Mouse (Mus musculus) liver, postnatal 0 days (tissue): Measurements from ENCODE around the gene Tmcc3. TPM values are rescaled to one million over a fixed set of nuclear protein-coding genes. Genes with fewer than 3 reads are reported as not detected.

Source experiments
- ATAC-seq: fragments of 200-750 bp; cut with Nextera tagmentation; 2 replicates; pipeline ENCODE4 v1.8.0; 2017; ENCODE audit warnings: mild to moderate bottlenecking, moderate library complexity
- DNase-seq: peaks from one replicate; pipeline ENCODE4 v3.0.0-alpha.2; 2016
- H3K27ac ChIP-seq: fragments of 300-500 bp; sonication (generic); 2 replicates; pipeline ENCODE4 v1.5.1; 2014; ENCODE audit warnings: antibody characterized with exemption, moderate library complexity, mild to moderate bottlenecking, low read depth
- H3K27me3 ChIP-seq: fragments of 300-500 bp; sonication (generic); 2 replicates; pipeline ENCODE4 v1.6.1; 2014; ENCODE audit warnings: low read length, control low read depth, mixed read lengths; ENCODE audit not compliant: insufficient read depth
- H3K36me3 ChIP-seq: fragments of 300-500 bp; sonication (generic); replicated peaks from 2 replicates; pipeline ENCODE4 v1.6.1; 2014; ENCODE audit warnings: mild to moderate bottlenecking, control low read depth, low read length, moderate library complexity, mixed read lengths; ENCODE audit not compliant: insufficient read depth
- H3K4me1 ChIP-seq: fragments of 300-500 bp; sonication (generic); 2 replicates; pipeline ENCODE4 v1.6.1; 2014; ENCODE audit warnings: antibody characterized with exemption, mild to moderate bottlenecking, control low read depth; ENCODE audit not compliant: insufficient read depth
- H3K4me2 ChIP-seq: fragments of 300-500 bp; sonication (generic); 2 replicates; pipeline ENCODE4 v1.6.1; 2014; ENCODE audit warnings: low read depth, mild to moderate bottlenecking, low read length, moderate library complexity, mixed read lengths
- H3K4me3 ChIP-seq: fragments of 300-500 bp; sonication (generic); 2 replicates; pipeline ENCODE4 v1.5.1; 2014; ENCODE audit warnings: low read depth, low read length
- H3K9ac ChIP-seq: fragments of 300-500 bp; sonication (generic); replicated peaks from 2 replicates; pipeline ENCODE4 v1.6.1; 2014; ENCODE audit warnings: mild to moderate bottlenecking, moderate library complexity
- H3K9me3 ChIP-seq: fragments of 300-500 bp; sonication (generic); 2 replicates; pipeline ENCODE4 v1.6.1; 2016; ENCODE audit warnings: mild to moderate bottlenecking, control low read depth, low read length, mixed read lengths
- CTCF ChIP-seq: sonication (generic); IDR thresholded peaks from 2 replicates; pipeline ENCODE4 v1.5.1; 2016; ENCODE audit warnings: antibody characterized with exemption, low read depth
- EP300 ChIP-seq: IDR thresholded peaks from 2 replicates; pipeline ENCODE4 v1.6.1; 2016; ENCODE audit warnings: antibody characterized with exemption, low read depth, mild to moderate bottlenecking
- WGBS: fragments of 180-500 bp; shearing (Covaris S2); extraction: QIAGEN DNeasy Blood & Tissue Kit; methylation state at CpG from one replicate; pipeline ENCODE4 v1.1.7; 2014; ENCODE audit not compliant: insufficient replicate concordance; 5-methylcytosine and 5-hydroxymethylcytosine counted together
- polyA plus RNA-seq: library from polyadenylated mRNA; unstranded; fragments of >200 nt; fragmentation: Nextera tagmentation; extraction: Ambion mirVana; gene quantifications from 2 replicates; pipeline ENCODE4 v1.2.1, GENCODE M21; 2015

Tmcc3 gene
- polyA plus RNA-seq, 1 experiment from 2014 or later = 6.6 TPM

- Histone ChIP-seq H3K27me3 (no peaks in the 10 kb centered on the region), H3K4me2 (no peak overlapping the region), H3K4me1 (no peaks in the 10 kb centered on the region), H3K27ac (no peak overlapping the region), H3K9me3 (no peaks in the 10 kb centered on the region), H3K9ac (no peak overlapping the region), H3K36me3 (no peaks in the 10 kb centered on the region), H3K4me3 (no peak overlapping the region)
- 83% methylated on average over 2 of the region's 2 CpGs for whole genome bisulfite sequencing
- no peak for DNase-seq
- no peak for ATAC-seq
- no peak for TF ChIP-seq CTCF
Measured at GRCm38 (mm10) chr10:94299301-94299700, 12.4 kb upstream of the Tmcc3 start.

DNA sequence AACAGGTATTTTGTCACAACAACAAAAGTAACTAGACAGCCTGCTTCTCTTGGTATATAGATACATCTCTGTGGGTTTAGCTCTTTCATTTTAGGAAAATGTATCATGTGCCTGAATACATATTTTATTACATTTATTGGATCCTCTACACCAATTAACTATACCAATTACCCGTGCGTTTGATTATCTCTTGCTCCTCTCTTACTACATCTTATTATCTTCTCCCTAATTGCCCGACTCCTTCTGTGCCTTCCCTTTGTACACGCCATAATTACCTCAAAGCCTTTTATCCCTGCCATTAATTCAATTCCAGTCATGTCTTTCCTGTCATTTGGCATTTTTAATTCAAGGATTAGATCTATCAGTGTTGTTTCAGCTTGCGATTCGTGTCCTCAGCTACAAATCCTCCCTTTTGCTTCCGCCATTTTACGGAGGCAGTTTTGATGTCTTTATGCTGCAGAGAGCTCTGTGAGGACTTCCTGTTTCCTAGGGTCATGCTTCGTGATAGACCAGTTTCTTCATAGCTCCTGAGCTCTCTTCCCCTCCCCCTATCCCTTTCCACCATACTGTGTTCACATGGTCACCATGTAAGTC is 7.6 kb upstream of the Tmcc3 start:
- no peak overlapping the region for H3K27ac ChIP-seq
- H3K9ac ChIP-seq = no peak overlapping the region
- H3K4me2 ChIP-seq = no peak overlapping the region
- DNase-seq (no peak), ATAC-seq (no peak)
- 72% methylated on average over 9 of the region's 9 CpGs for WGBS
- TF ChIP-seq EP300 = no peak
- TF ChIP-seq CTCF = no peak
- H3K27me3 ChIP-seq = no peaks in the 10 kb centered on the region
- H3K4me3 ChIP-seq = no peak overlapping the region
- no peaks in the 10 kb centered on the region for H3K9me3 ChIP-seq
- no peaks in the 10 kb centered on the region for H3K36me3 ChIP-seq
- no peaks in the 10 kb centered on the region for H3K4me1 ChIP-seq

GRCm38 (mm10) chr10:94305526-94305925 is 6.2 kb upstream of the Tmcc3 start:
- no peak for ATAC-seq
- H3K27ac ChIP-seq = no peak overlapping the region
- no peak overlapping the region for H3K9ac ChIP-seq
- no peaks in the 10 kb centered on the region for H3K4me1 ChIP-seq
- DNase-seq = no peak
- H3K4me2 ChIP-seq = no peak overlapping the region
- H3K9me3 ChIP-seq = no peaks in the 10 kb centered on the region
- H3K27me3 ChIP-seq = peaks cover 6% of the 10 kb centered on the region; the same call in 1 of the 2 replicates
- H3K36me3 ChIP-seq = no peaks in the 10 kb centered on the region
- 53% methylated on average over 5 of the region's 5 CpGs for WGBS
- no peak overlapping the region for H3K4me3 ChIP-seq
- TF ChIP-seq EP300 = no peak
- no peak for TF ChIP-seq CTCF

- Histone ChIP-seq H3K27ac (no peak overlapping the region), H3K27me3 (peaks cover 29% of the 10 kb centered on the region), H3K36me3 (no peaks in the 10 kb centered on the region), H3K4me3 (no peak overlapping the region), H3K4me2 (no peak overlapping the region), H3K4me1 (peaks cover 11% of the 10 kb centered on the region), H3K9ac (no peak overlapping the region), H3K9me3 (no peaks in the 10 kb centered on the region)
- no peak for ATAC-seq
- DNase-seq = no peak
- 50% methylated on average over 7 of the region's 9 CpGs for WGBS
- TF ChIP-seq EP300 (no peak), CTCF (no peak)
Measured at GRCm38 (mm10) chr10:94310499-94311267, 1.1 kb upstream of the Tmcc3 start.

- Histone ChIP-seq H3K4me1 (peaks cover 11% of the 10 kb centered on the region), H3K9ac (no peak overlapping the region), H3K4me3 (peak overlapping the region; percentile 41), H3K27ac (no peak overlapping the region), H3K36me3 (no peaks in the 10 kb centered on the region), H3K27me3 (peaks cover 29% of the 10 kb centered on the region), H3K9me3 (no peaks in the 10 kb centered on the region), H3K4me2 (peak overlapping the region; percentile 74)
- DNase-seq (peak; percentile 18), ATAC-seq (no peak)
- TF ChIP-seq CTCF = no peak
- TF ChIP-seq EP300 = no peak
- 1% methylated on average over 45 of the region's 45 CpGs for WGBS
Measured at GRCm38 (mm10) chr10:94312007-94312715, 412 bp downstream of the Tmcc3 start.

DNA sequence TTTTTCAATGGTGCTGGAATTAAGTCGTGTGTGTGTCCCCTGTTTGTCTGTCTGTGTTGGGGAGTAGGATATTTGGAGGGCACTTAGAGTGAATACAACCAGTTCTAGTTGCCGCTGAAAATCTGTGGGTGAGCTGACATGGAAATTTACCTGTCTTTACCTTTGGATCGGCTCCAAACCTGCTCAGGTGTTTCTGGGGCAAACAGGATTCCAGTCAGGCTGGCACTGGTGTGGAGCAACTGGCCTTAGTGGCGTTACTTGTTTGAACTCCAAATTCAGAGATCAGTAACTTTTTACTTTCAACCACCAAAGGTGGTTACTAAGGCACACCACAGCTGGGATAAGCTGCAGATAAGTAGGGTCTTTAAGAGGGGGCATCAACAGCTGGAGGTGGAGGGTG is 1.4 kb downstream of the Tmcc3 start:
- no peak overlapping the region for H3K4me2 ChIP-seq
- H3K4me1 ChIP-seq = peaks cover 11% of the 10 kb centered on the region
- no peak overlapping the region for H3K4me3 ChIP-seq
- no peak overlapping the region for H3K27ac ChIP-seq
- no peak for ATAC-seq
- WGBS = 70% methylated on average over 4 of the region's 4 CpGs
- H3K36me3 ChIP-seq = no peaks in the 10 kb centered on the region
- H3K27me3 ChIP-seq = peaks cover 29% of the 10 kb centered on the region
- no peaks in the 10 kb centered on the region for H3K9me3 ChIP-seq
- DNase-seq = no peak
- no peak overlapping the region for H3K9ac ChIP-seq
- TF ChIP-seq CTCF (no peak), EP300 (no peak)
